In the genomic region with DNA sequence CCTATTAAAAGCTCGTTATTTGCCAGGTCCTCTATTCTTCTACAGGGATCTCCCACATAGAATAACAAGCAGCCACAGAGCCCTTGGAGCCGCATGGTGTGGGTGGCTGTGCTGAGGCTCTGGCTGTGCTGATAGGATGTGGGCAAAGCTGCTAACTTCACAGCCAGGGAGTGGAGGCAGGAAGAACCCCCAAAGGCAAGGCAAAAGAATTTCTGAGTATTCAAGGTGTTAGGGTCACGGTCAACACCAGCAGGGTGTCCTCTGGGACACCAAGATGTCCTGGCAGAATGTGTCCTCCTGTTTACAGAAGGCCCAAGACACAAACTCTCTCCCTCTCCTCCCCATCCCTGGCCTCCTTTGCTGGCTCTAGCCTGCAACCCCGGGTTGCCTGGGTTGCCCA, we compare ENCODE assay signal across 12 mouse cellular contexts. TPM values are rescaled to one million over a fixed set of nuclear protein-coding genes. Genes with fewer than 3 reads are reported as not detected.
A peak's percentile ranks its signal among the peaks of the same experiment; 100 is the strongest.
DNase-seq lines count a peak whose midpoint lies in the region; ATAC-seq and TF ChIP-seq lines count a peak whose summit lies in the region.
"Had no signal": no experiment of that assay in that cellular context is flagged by ENCODE, and none has a peak within 500 bp of the region (broad histone marks: within the 10 kb centered on the region; RNA-seq: fewer than 3 reads in every experiment).

No protein-coding gene starts in this region.

- H3K9me3 ChIP-seq in heart, embryonic 10.5 days: no peaks in the 10 kb centered on the region
- H3K9me3 ChIP-seq in forebrain, postnatal 0 days (ENCODE audit: low read length): no peaks in the 10 kb centered on the region
- H3K9me3 ChIP-seq in forebrain, embryonic 15.5 days: no peaks in the 10 kb centered on the region
- H3K9me3 ChIP-seq: hindbrain, embryonic 13.5 days had no signal

- peak; percentile 81 for DNase-seq in heart, embryonic 10.5 days (ENCODE audit: low spot score)
- DNase-seq in heart, postnatal 4 days: no peak
- no peak for DNase-seq in spleen, adult 2 months (ENCODE audit: low read depth in 1 of 2, low spot score in 2 of 2)
- DNase-seq in spleen, postnatal 4 days (ENCODE audit: low spot score in 2 of 2): no peak
- DNase-seq in forebrain, postnatal 0 days: no peak
- DNase-seq: cerebellum, adult 9-10 months had no signal

- H3K27me3 ChIP-seq in heart, embryonic 10.5 days (ENCODE audit: insufficient read depth, poor library complexity, severe bottlenecking): no peaks in the 10 kb centered on the region
- H3K27me3 ChIP-seq in spleen, adult 2 months (ENCODE audit: control insufficient read depth, insufficient read depth, low read length): no peaks in the 10 kb centered on the region
- no peaks in the 10 kb centered on the region for H3K27me3 ChIP-seq in forebrain, postnatal 0 days (ENCODE audit: insufficient read depth, low read length)
- H3K27me3 ChIP-seq in forebrain, embryonic 15.5 days: no peaks in the 10 kb centered on the region
- H3K27me3 ChIP-seq: hindbrain, embryonic 13.5 days had no signal

- peak; percentile 23; the same call in 1 of the 2 replicates for ATAC-seq in megakaryocyte, adult 5-6 weeks (ENCODE audit: poor library complexity, severe bottlenecking)
- ATAC-seq in granulocyte monocyte progenitor cell, adult 5-6 weeks (replicated peaks; ENCODE audit: poor library complexity, severe bottlenecking): no peak
- no peak for ATAC-seq in forebrain, postnatal 0 days
- no peak for ATAC-seq in forebrain, embryonic 15.5 days (replicated peaks)
- ATAC-seq: forebrain, embryonic 16.5 days had no signal

- WGBS in heart, embryonic 10.5 days: 63% methylated on average over 4 of the region's 4 CpGs
- 32% methylated on average over 4 of the region's 4 CpGs for WGBS in spleen, adult 2 months
- WGBS in forebrain, postnatal 0 days: 61% methylated on average over 4 of the region's 4 CpGs
- 58% methylated on average over 4 of the region's 4 CpGs for WGBS in forebrain, embryonic 15.5 days

- H3K36me3 ChIP-seq in heart, embryonic 10.5 days: no peaks in the 10 kb centered on the region
- H3K36me3 ChIP-seq in spleen, adult 2 months (ENCODE audit: control insufficient read depth, insufficient read depth, low read length): no peaks in the 10 kb centered on the region
- no peaks in the 10 kb centered on the region for H3K36me3 ChIP-seq in forebrain, postnatal 0 days (ENCODE audit: insufficient read depth)
- no peaks in the 10 kb centered on the region for H3K36me3 ChIP-seq in forebrain, embryonic 15.5 days
- H3K36me3 ChIP-seq: hindbrain, embryonic 13.5 days had no signal

- no peak overlapping the region for H3K9ac ChIP-seq in forebrain, postnatal 0 days
- H3K9ac ChIP-seq in forebrain, embryonic 15.5 days (replicated peaks): no peak overlapping the region
- H3K9ac ChIP-seq: hindbrain, embryonic 13.5 days had no signal

- no peak for TF ChIP-seq POLR2A in spleen, adult 2 months (IDR thresholded peaks at IDR 0.05; ENCODE audit: low read depth, low read length)

- H3K4me3 ChIP-seq in heart, embryonic 10.5 days: no peak overlapping the region
- no peak overlapping the region for H3K4me3 ChIP-seq in spleen, adult 2 months (ENCODE audit: extremely low read depth, insufficient read depth, insufficient read length)
- H3K4me3 ChIP-seq in forebrain, postnatal 0 days (ENCODE audit: low read depth, low read length): no peak overlapping the region
- H3K4me3 ChIP-seq in forebrain, embryonic 15.5 days: no peak overlapping the region
- H3K4me3 ChIP-seq: hindbrain, embryonic 13.5 days had no signal

- H3K27ac ChIP-seq in heart, embryonic 10.5 days: peak overlapping the region; percentile 69
- H3K27ac ChIP-seq in spleen, adult 2 months (ENCODE audit: insufficient read depth, low read length): peak overlapping the region; percentile 75
- H3K27ac ChIP-seq in forebrain, postnatal 0 days (ENCODE audit: low read depth, low read length): no peak overlapping the region
- H3K27ac ChIP-seq in forebrain, embryonic 15.5 days (replicated peaks): no peak overlapping the region
- H3K27ac ChIP-seq: hindbrain, embryonic 13.5 days had no signal

- TF ChIP-seq CTCF in spleen, adult 2 months (IDR thresholded peaks at IDR 0.05; ENCODE audit: extremely low read depth, insufficient read depth, insufficient read length, insufficient replicate concordance): no peak
- no peak for TF ChIP-seq CTCF in forebrain, postnatal 0 days (IDR thresholded peaks at IDR 0.05; ENCODE audit: low read depth)

- H3K4me1 ChIP-seq in heart, embryonic 10.5 days: peaks cover 8% of the 10 kb centered on the region
- peaks cover 22% of the 10 kb centered on the region; the same call in 1 of the 2 replicates for H3K4me1 ChIP-seq in spleen, adult 2 months (ENCODE audit: control insufficient read depth, insufficient read depth, insufficient read length)
- no peaks in the 10 kb centered on the region for H3K4me1 ChIP-seq in forebrain, postnatal 0 days (ENCODE audit: insufficient read depth)
- no peaks in the 10 kb centered on the region for H3K4me1 ChIP-seq in forebrain, embryonic 15.5 days
- H3K4me1 ChIP-seq: hindbrain, embryonic 13.5 days had no signal

- H3K4me2 ChIP-seq in forebrain, postnatal 0 days (ENCODE audit: low read depth): no peak overlapping the region
- H3K4me2 ChIP-seq in forebrain, embryonic 15.5 days (replicated peaks): no peak overlapping the region
- H3K4me2 ChIP-seq: hindbrain, embryonic 13.5 days had no signal

RNA-seq across cellular contexts. Expression of gene Il10rb, which starts 36.5 kb away (rescaled TPM):
- polyA plus RNA-seq in heart, embryonic 10.5 days (2016; fragmentation: Nextera tagmentation; extraction: Ambion mirVana): 29.6 and 37.0 TPM in 2 replicates
- 10 to 100 TPM; 66.2 to 67.4 TPM for total RNA-seq in heart, postnatal 4 days (2021)
- polyA plus RNA-seq in spleen, adult 2 months (2012; rRNA removed): 40.0 and 43.8 TPM in 2 replicates
- total RNA-seq in megakaryocyte, adult 5-6 weeks (2015): 66.6 and 68.3 TPM in 2 replicates
- 63.3 and 64.6 TPM in 2 replicates for total RNA-seq in megakaryocyte, adult 5-6 weeks (2017)
- 36.6 and 48.8 TPM in 2 replicates for total RNA-seq in granulocyte monocyte progenitor cell, adult 5-6 weeks (2014; fragmentation: Nextera tagmentation)
- total RNA-seq in granulocyte monocyte progenitor cell, adult 5-6 weeks (2017): 41.3 and 45.8 TPM in 2 replicates
- total RNA-seq in forebrain, postnatal 0 days (2014; rRNA removed): 5.0 and 7.9 TPM in 2 replicates
- 9.2 and 11.1 TPM in 2 replicates for polyA plus RNA-seq in forebrain, postnatal 0 days (2015; fragmentation: Nextera tagmentation; extraction: Ambion mirVana)
- 7.7 and 9.6 TPM in 2 replicates for polyA plus RNA-seq in forebrain, embryonic 15.5 days (2015; fragmentation: Nextera tagmentation; extraction: Ambion mirVana)

RNA-seq across cellular contexts. Expression of gene Ifnar1, which starts 42.6 kb away (rescaled TPM):
- polyA plus RNA-seq in heart, embryonic 10.5 days (2016; fragmentation: Nextera tagmentation; extraction: Ambion mirVana): 43.2 and 43.9 TPM in 2 replicates
- total RNA-seq in heart, postnatal 4 days (2021): 10 to 100 TPM; 50.3 to 56.0 TPM
- 22.3 and 25.4 TPM in 2 replicates for polyA plus RNA-seq in spleen, adult 2 months (2012; rRNA removed)
- total RNA-seq in megakaryocyte, adult 5-6 weeks (2015): 66.2 and 67.3 TPM in 2 replicates
- total RNA-seq in megakaryocyte, adult 5-6 weeks (2017): 73.9 and 78.5 TPM in 2 replicates
- total RNA-seq in granulocyte monocyte progenitor cell, adult 5-6 weeks (2014; fragmentation: Nextera tagmentation): 32.3 and 42.5 TPM in 2 replicates
- 33.3 and 35.6 TPM in 2 replicates for total RNA-seq in granulocyte monocyte progenitor cell, adult 5-6 weeks (2017)
- 76.7 and 82.6 TPM in 2 replicates for total RNA-seq in forebrain, postnatal 0 days (2014; rRNA removed)
- 22.7 and 33.6 TPM in 2 replicates for polyA plus RNA-seq in forebrain, postnatal 0 days (2015; fragmentation: Nextera tagmentation; extraction: Ambion mirVana)
- polyA plus RNA-seq in forebrain, embryonic 15.5 days (2015; fragmentation: Nextera tagmentation; extraction: Ambion mirVana): 52.6 and 54.8 TPM in 2 replicates

RNA-seq across cellular contexts. Expression of gene Gm21970, which starts 50.9 kb away (rescaled TPM):
- not detected in 2 replicates for polyA plus RNA-seq in heart, embryonic 10.5 days (2016; fragmentation: Nextera tagmentation; extraction: Ambion mirVana)
- not detected for total RNA-seq in heart, postnatal 4 days (2021)
- polyA plus RNA-seq in spleen, adult 2 months (2012; rRNA removed): not detected in 2 replicates
- total RNA-seq in megakaryocyte, adult 5-6 weeks (2015): 0.29 TPM in 1 of 2 replicates, not detected in the other
- not detected in 2 replicates for total RNA-seq in megakaryocyte, adult 5-6 weeks (2017)
- not detected in 2 replicates for total RNA-seq in granulocyte monocyte progenitor cell, adult 5-6 weeks (2014; fragmentation: Nextera tagmentation)
- total RNA-seq in granulocyte monocyte progenitor cell, adult 5-6 weeks (2017): not detected in 2 replicates
- 6.1 TPM in 1 of 2 replicates, not detected in the other for total RNA-seq in forebrain, postnatal 0 days (2014; rRNA removed)
- not detected in 2 replicates for polyA plus RNA-seq in forebrain, postnatal 0 days (2015; fragmentation: Nextera tagmentation; extraction: Ambion mirVana)
- polyA plus RNA-seq in forebrain, embryonic 15.5 days (2015; fragmentation: Nextera tagmentation; extraction: Ambion mirVana): not detected in 2 replicates
- polyA plus RNA-seq: forebrain, embryonic 16.5 days; hindbrain, embryonic 13.5 days; macrophage had no signal

Comparison
In these comparisons a context has a peak if more than half of its experiments do, and no peak if none do; other contexts are left out.
1. H3K27ac ChIP-seq: peak in heart, embryonic 10.5 days (single experiment) and spleen, adult 2 months (single experiment); none in forebrain, postnatal 0 days (single experiment) and forebrain, embryonic 15.5 days (single experiment).